Mouse (Mus musculus): ENCODE measurements around the gene Prrg4.

GRCm38 (mm10) chr2:104849276-104849990 lies at the start of gene Prrg4:
- peak; percentile 39 for TF ChIP-seq CTCF (conservative IDR thresholded peaks at IDR 0.05; ENCODE audit: insufficient read depth, insufficient read length, low read depth, low read length)
- no peak for TF ChIP-seq POLR2A (IDR thresholded peaks at IDR 0.05; ENCODE audit: low read depth, low read length)

Data from kidney, adult 2 months (tissue).